Mouse (Mus musculus): ENCODE data around the gene Tac4.
A peak's percentile ranks its signal among the peaks of the same experiment; 100 is the strongest.

The Tac4 gene

DNA sequence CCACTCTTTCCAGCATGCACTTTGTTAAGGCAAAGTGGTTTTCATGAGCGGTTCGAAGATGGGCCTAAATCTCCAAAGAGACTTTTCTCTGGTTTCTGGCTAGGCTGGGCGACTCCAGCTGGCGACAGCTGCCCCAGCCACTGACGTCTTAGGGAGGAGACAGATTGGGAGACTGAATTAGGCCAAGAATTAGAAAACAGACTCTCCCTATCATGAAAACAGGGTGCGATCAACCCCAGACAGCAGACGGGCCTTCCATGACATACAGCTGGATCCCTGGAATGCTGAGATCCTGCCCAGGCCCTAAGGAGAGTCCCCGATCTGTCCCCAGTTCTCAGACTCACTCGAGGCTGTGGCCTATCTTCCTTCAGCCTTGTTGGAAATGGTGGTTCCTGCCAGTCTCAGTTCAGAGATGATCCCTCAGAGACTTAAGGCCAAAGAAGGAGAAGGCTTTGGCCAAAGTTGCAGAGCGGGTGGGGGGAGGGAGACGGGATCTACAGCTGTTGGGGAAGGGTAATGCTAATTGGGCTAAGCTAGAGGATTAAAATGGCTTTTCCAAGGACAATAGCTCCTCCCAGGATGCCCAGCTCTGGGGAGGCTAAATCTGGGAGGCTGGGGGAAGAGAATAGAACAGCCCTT is 2.6 kb downstream of the Tac4 start:
- DNase-seq = no peak

DNA sequence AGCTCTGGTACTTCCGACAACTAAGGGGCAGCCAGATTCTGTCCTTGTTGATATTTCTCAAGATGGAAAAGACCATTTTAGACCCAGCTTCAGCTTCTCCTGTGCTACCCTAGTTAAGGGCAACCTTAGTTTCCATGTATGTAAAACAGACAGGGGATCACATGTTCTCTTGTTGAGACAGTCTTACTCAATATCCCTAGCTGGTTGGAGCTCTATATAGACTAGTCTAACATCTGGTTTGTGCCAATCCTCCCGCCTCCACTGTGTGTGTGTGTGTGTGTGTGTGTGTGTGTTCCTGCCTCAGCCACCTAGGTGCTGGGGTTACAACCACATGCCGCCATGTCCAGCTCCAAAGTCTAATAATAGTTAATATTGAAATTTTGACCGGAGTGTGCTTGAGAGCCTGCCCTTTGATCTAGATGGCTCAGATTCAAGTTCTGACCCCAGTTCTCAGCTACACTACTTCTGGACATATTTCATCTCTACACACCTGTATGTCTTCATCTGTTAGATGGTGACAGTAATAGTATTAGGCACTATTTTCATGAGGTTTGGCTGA is 3.2 kb downstream of the Tac4 start:
- no peak for DNase-seq

DNA sequence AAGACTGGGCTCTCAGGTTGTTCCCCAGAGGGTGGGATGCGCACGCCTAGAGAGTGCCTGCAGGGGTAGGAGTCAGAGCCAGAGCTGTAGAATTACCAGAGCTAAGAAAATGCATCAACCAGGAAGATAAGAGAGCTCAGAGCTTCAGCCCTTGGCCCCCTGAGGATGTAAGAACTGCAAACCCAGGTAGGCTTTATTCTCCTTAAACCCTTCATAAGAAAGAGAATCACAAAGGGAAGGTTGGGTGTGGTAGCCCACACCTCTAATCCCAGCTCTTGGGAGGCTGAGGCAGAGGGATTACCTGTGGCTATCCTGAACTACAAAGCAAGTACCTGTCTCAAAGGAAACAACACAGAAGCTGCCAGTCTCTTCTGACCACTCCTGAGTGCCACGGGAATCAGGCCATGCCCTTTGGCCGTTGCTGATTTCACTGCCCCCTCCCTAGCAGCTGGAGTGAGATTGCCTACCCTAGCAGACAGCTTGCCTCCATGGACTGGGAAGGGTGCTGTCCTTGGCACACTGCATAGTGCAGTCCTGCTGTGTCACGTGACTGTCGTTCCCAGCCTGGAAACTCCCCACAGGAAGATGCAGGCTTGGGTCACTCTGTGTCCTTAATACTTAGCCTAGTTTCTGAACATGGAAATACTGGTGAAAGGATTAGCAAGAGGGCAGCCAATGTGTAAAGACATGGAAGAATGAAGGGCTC is 5.4 kb downstream of the Tac4 start:
- no peak for DNase-seq

- no peak for DNase-seq
Observed at GRCm38 (mm10) chr11:95273661-95274060, 12.3 kb downstream of the Tac4 start.

GRCm38 (mm10) chr11:95274613-95275012 is 13.3 kb downstream of the Tac4 start:
- DNase-seq = no peak

- no peak for DNase-seq
Observed at GRCm38 (mm10) chr11:95276056-95276455, 14.7 kb downstream of the Tac4 start.

DNA sequence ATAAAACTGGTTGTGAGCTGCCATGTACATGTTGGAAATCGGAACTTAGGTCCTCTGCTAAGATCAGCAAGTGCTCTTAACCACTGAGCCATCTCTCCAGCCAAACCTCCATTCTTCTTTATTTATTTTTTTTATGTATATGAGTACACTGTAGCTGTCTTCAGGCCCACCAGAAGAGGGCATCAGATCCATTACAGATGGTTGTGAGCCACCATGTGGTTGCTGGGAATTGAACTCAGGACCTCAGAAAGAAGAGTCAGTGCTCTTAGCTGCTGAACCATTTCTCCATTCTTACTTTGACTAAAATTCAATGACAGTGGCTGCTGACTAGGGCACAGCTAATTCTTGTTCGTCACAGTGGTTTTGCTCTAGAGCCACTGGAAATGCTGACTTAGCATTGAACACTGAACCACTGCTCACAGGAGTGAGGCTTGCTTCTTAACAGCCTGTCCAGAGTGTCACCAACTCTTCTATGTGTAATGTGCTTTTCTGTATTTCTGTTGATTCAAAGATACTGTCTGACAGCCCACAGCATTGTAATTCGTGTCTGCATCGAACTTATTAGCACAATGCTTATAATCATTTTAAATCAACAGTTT is 17.8 kb downstream of the Tac4 start:
- no peak for DNase-seq

DNA sequence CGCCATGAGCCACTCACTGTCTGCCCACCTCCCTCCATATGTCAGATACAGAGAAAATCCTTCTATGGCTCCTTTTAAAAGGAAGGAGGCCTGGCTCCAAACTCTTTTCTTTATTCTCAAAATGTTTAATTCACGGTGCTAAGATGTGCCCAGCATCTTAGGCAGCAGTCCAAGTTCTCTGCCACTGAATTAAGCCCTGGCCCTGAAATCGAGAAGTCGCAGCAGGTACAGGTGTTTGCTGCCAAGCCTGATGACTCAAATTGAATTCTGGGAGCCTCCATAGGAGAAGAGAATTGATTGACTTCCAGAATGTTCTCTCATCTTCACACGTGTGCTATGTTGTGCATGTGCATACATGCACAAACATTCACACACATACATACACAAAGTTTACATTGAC is 21.0 kb downstream of the Tac4 start:
- DNase-seq = peak; percentile 26

DNA sequence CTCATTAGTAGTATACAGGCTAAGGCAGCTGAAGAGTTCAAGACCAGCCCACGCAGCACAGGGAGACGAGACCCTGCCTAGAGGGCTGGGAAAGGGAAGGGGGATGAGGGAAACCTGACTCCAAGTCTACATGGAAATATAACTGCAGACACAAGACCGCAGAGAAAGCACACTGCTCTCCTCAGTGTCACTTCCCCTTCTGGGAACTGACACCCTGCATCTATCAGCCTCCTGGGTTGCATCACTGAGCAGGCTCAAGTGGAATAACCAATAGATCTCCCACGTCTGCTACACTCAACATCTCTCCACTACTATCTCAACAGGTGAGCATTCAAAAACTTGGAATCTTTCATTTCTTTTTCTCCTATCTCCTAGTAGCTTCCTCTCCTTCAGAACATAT is 30.7 kb downstream of the Tac4 start:
- no peak for DNase-seq

DNA sequence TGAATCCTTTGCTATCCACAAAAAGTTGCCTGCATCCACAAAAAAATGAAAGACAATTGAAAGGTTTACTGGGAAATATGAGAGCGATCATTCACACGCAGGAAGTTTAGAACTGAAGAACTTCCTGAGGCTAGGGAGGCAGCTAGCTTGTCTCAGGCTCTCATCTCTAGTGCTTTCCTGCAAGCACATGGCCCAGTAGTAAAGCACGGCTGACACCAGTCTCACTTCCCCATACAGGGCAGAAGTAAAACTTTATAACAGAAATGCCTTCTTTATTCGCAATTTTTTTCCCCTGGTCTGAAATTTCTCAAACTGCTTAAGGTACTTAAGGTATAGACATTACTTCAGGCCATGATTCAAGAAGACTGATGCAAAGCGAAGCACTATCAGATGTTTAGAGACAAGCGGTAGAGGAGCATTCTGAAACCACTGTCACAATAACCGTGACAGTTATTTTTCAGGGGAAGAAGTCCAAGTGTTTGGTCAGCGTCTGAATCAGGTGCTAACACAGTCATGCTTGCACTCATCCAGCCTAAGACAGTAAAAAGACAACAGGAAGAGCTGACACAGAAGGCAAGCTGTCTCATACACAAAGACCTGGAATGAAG is 31.8 kb downstream of the Tac4 start:
- DNase-seq = no peak

- no peak for DNase-seq
Observed at GRCm38 (mm10) chr11:95295736-95296135, 34.4 kb downstream of the Tac4 start.

DNA sequence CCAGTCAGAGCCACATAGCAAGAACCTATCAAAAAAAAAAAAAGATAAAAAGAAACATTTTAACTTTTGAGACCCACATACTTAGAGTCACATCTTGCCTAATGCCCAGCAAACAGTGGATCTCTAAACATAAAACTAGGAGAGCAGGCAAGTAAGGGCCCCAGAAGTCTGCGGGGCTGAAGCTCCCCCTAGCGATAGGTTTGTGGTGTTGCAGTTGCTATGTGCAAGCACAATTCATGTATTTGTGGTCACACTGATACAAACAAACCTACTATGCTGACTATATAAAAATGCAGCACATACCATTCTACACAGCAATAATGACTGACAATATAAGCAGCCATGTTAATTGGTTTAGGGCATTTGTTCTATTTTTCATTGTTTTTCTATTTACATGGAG is 36.8 kb downstream of the Tac4 start:
- DNase-seq = no peak

- no peak for DNase-seq
Observed at GRCm38 (mm10) chr11:95299886-95300285, 38.6 kb downstream of the Tac4 start.

DNA sequence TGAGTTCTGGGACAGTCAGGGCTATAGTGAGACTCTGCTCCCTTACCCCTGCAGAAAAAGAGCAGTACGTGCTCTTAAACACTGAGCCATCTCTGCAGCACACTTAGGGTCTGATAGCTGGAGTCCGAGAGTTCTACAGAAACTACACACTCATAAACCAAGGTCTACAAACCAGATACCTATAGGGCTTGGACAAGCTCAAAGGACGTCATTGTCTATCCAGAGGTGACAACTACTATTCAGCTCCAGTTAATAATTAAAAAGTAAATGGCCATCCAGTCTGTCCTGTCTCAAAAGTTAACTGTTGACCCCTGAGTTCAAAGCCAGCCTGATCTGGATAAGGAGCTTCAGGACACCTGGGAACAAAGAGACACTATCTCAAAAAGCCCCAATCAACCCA is 40.4 kb downstream of the Tac4 start:
- no peak for DNase-seq

DNA sequence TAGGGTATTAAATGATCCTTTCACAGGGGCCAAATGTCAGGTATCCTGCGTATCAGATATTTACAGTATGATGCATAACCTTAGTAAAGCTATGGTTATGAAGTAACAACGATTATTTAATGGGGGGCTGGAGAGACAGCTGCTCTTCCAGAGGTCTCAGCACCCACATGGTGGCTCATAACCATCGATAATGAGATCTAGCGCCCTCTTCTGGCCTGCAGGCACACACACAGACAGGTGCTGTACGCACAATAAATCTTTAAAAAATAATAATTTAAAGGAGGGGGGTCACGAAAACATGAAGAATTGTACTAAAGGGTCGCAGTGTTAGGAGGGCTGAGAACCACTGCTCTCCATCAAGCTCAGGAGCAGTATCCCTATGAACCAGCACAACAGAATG is 44.3 kb downstream of the Tac4 start:
- DNase-seq = no peak

GRCm38 (mm10) chr11:95307526-95307925 is 46.2 kb downstream of the Tac4 start:
- DNase-seq = no peak

GRCm38 (mm10) chr11:95309510-95310006 is 48.2 kb downstream of the Tac4 start:
- DNase-seq = peak; percentile 96

DNA sequence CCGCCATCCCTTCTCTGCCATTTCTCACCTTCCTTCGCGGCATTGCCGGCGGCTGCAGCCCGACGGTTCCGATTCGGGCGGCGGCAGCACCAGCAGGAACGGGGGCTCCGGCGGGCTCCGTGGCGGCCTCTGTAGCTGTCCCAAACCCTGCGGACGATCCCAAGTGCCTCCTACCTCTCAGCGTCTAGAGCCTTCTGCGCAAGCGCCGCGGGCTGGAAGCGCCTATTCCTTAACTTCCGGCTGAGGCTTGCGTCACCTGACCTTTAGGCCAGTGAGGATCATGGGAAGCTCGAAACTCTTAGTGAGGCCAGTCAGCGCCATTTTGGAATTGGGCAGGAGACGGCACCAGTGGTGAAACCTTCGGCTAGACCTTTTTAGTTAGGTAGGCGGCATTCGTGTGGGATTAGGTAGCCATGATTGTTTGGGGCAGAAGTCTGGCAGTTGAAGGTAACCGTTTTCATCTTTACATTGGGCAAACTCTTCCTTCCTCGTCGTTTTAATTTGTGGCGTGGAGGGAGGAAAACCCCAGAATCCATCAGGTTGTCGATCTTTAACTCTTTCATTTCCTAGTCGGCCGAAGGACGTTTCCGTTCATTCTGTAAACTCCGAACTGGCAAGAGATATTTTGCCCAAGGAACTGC is 48.8 kb downstream of the Tac4 start, which contains the start of gene Kat7:
Gene Kat7, minus strand, starts transcription at position 240 of the 641 bp plus-strand sequence.
- DNase-seq = peak; percentile 97

GRCm38 (mm10) chr11:95310648-95311424 is 49.5 kb downstream of the Tac4 start:
- peak; percentile 18 for DNase-seq

DNA sequence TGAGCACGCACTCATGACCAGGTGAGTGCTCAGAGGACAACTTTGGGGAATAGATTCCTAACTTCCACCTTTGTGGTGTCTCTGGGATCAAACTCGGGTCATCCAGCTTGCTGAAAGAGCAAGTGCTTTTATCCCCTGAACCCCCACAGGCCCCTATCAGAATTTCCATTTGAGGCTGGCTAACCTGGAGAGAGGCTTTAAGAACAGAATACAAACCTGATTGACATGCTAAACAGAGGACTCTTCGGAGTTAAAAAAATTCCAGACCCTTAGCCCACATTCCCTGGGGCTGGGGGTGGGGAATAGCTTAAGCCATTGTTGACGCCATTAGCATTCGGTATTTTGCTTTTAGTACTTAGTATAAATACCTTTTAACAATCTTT is 50.1 kb downstream of the Tac4 start:
- DNase-seq = no peak

GRCm38 (mm10) chr11:95315215-95315955 is 54.1 kb downstream of the Tac4 start:
- no peak for DNase-seq
